Mouse (Mus musculus) intestine, embryonic 15.5 days (tissue): ENCODE data around the gene Maip1. TPM values are rescaled to one million over a fixed set of nuclear protein-coding genes. Genes with fewer than 3 reads are reported as not detected.

Source experiments
- ATAC-seq: fragments of 200-750 bp; cut with Nextera tagmentation; 2 replicates; pipeline ENCODE4 v1.8.0; 2017; ENCODE audit warnings: moderate TSS enrichment, moderate library complexity
- H3K27ac ChIP-seq: fragments of 300-500 bp; sonication (generic); 2 replicates; pipeline ENCODE4 v1.5.1; 2015; ENCODE audit warnings: mild to moderate bottlenecking, inconsistent platforms
- H3K27me3 ChIP-seq: fragments of 300-500 bp; sonication (generic); replicated peaks from 2 replicates; pipeline ENCODE4 v1.6.1; 2015; ENCODE audit warnings: inconsistent platforms
- H3K36me3 ChIP-seq: fragments of 300-500 bp; sonication (generic); 2 replicates; pipeline ENCODE4 v1.6.1; 2015; ENCODE audit warnings: inconsistent platforms
- H3K4me1 ChIP-seq: fragments of 300-500 bp; sonication (generic); replicated peaks from 2 replicates; pipeline ENCODE4 v1.6.1; 2015; ENCODE audit warnings: inconsistent platforms
- H3K4me2 ChIP-seq: fragments of 300-500 bp; sonication (generic); replicated peaks from 2 replicates; pipeline ENCODE4 v1.6.1; 2015; ENCODE audit warnings: mild to moderate bottlenecking, inconsistent platforms
- H3K4me3 ChIP-seq: fragments of 300-500 bp; sonication (generic); replicated peaks from 2 replicates; pipeline ENCODE4 v1.5.1; 2015; ENCODE audit warnings: inconsistent platforms
- H3K9ac ChIP-seq: fragments of 300-500 bp; sonication (generic); 2 replicates; pipeline ENCODE4 v1.6.1; 2015; ENCODE audit warnings: inconsistent platforms
- H3K9me3 ChIP-seq: fragments of 300-500 bp; sonication (generic); 2 replicates; pipeline ENCODE4 v1.6.1; 2016; ENCODE audit warnings: inconsistent platforms
- WGBS: fragments of 180-500 bp; shearing (Covaris S2); methylation state at CpG from one replicate; pipeline ENCODE4 v1.1.7; 2015; 5-methylcytosine and 5-hydroxymethylcytosine counted together
- polyA plus RNA-seq: library from polyadenylated mRNA; unstranded; fragments of >200 nt; fragmentation: Nextera tagmentation; extraction: Ambion mirVana; gene quantifications from 2 replicates; pipeline ENCODE4 v1.2.1, GENCODE M21; 2015

Gene Maip1
- polyA plus RNA-seq: 17.0 and 19.7 TPM in 2 replicates

GRCm38 (mm10) chr1:57406187-57407151 lies at the start of gene Maip1, which contains the start of gene Tyw5:
TSS of gene Maip1 (plus strand) at chr1:57406328.
TSS of gene Tyw5 (minus strand) at chr1:57407101.
- H3K9me3 ChIP-seq: no peaks in the 10 kb centered on the region
- peak within 1 kb of the TSS; percentile 93 for H3K9ac ChIP-seq
- WGBS: under 1% methylated on average over 72 of the region's 72 CpGs
- H3K4me2 ChIP-seq: peak within 1 kb of the TSS; percentile 73
- H3K4me3 ChIP-seq: peak within 1 kb of the TSS; percentile 82
- H3K36me3 ChIP-seq: no peaks in the 10 kb centered on the region
- no peaks in the 10 kb centered on the region for H3K27me3 ChIP-seq
- peak within 1 kb of the TSS; percentile 98 for H3K27ac ChIP-seq
- H3K4me1 ChIP-seq: 0 out of 2 replicates have a peak, but pooled peaks cover 7% of the 10 kb centered on the region
- peak; percentile 95 for ATAC-seq

GRCm38 (mm10) chr1:57358546-57358945 lies 47.6 kb upstream of the Maip1 start:
- no peaks in the 10 kb centered on the region for H3K9me3 ChIP-seq
- 80% methylated on average over 5 of the region's 5 CpGs for WGBS
- no peaks in the 10 kb centered on the region for H3K4me1 ChIP-seq
- H3K27ac ChIP-seq: no peak overlapping the region
- H3K36me3 ChIP-seq: no peaks in the 10 kb centered on the region
- H3K27me3 ChIP-seq: no peaks in the 10 kb centered on the region
- no peak overlapping the region for H3K4me3 ChIP-seq
- no peak overlapping the region for H3K4me2 ChIP-seq
- no peak for ATAC-seq
- H3K9ac ChIP-seq: no peak overlapping the region

- H3K4me2 ChIP-seq: no peak overlapping the region
- WGBS: 84% methylated on average over 3 of the region's 3 CpGs
- H3K36me3 ChIP-seq: no peaks in the 10 kb centered on the region
- no peak overlapping the region for H3K9ac ChIP-seq
- no peaks in the 10 kb centered on the region for H3K9me3 ChIP-seq
- H3K4me1 ChIP-seq: no peaks in the 10 kb centered on the region
- H3K27ac ChIP-seq: no peak overlapping the region
- H3K4me3 ChIP-seq: no peak overlapping the region
- no peak for ATAC-seq
- H3K27me3 ChIP-seq: no peaks in the 10 kb centered on the region
Measured at GRCm38 (mm10) chr1:57367446-57367845, 38.7 kb upstream of the Maip1 start.

- Histone ChIP-seq H3K4me2 (no peak overlapping the region), H3K27me3 (no peaks in the 10 kb centered on the region), H3K27ac (no peak overlapping the region), H3K9ac (no peak overlapping the region), H3K4me1 (no peaks in the 10 kb centered on the region), H3K4me3 (no peak overlapping the region), H3K9me3 (no peaks in the 10 kb centered on the region), H3K36me3 (no peaks in the 10 kb centered on the region)
- WGBS: 78% methylated on average over 4 of the region's 4 CpGs
- ATAC-seq: no peak
Measured at GRCm38 (mm10) chr1:57369111-57369510, 37.0 kb upstream of the Maip1 start.

GRCm38 (mm10) chr1:57370451-57370850 lies 35.7 kb upstream of the Maip1 start:
- no peaks in the 10 kb centered on the region for H3K36me3 ChIP-seq
- H3K4me3 ChIP-seq: no peak overlapping the region
- no peaks in the 10 kb centered on the region for H3K4me1 ChIP-seq
- H3K9ac ChIP-seq: no peak overlapping the region
- no peaks in the 10 kb centered on the region for H3K27me3 ChIP-seq
- H3K4me2 ChIP-seq: no peak overlapping the region
- no peak overlapping the region for H3K27ac ChIP-seq
- no peak for ATAC-seq
- 85% methylated on average over 4 of the region's 4 CpGs for WGBS
- H3K9me3 ChIP-seq: no peaks in the 10 kb centered on the region

GRCm38 (mm10) chr1:57375276-57375675 lies 30.9 kb upstream of the Maip1 start:
- no peak for ATAC-seq
- no peaks in the 10 kb centered on the region for H3K4me1 ChIP-seq
- no peaks in the 10 kb centered on the region for H3K9me3 ChIP-seq
- 98% methylated on average over 2 of the region's 2 CpGs for WGBS
- no peak overlapping the region for H3K4me2 ChIP-seq
- no peak overlapping the region for H3K9ac ChIP-seq
- no peaks in the 10 kb centered on the region for H3K27me3 ChIP-seq
- no peak overlapping the region for H3K27ac ChIP-seq
- no peaks in the 10 kb centered on the region for H3K36me3 ChIP-seq
- no peak overlapping the region for H3K4me3 ChIP-seq

GRCm38 (mm10) chr1:57376806-57377205 lies 29.3 kb upstream of the Maip1 start:
- no peaks in the 10 kb centered on the region for H3K36me3 ChIP-seq
- whole genome bisulfite sequencing: 60% methylated on average over 6 of the region's 6 CpGs
- H3K4me1 ChIP-seq: no peaks in the 10 kb centered on the region
- H3K27ac ChIP-seq: no peak overlapping the region
- no peaks in the 10 kb centered on the region for H3K9me3 ChIP-seq
- ATAC-seq: no peak
- H3K4me3 ChIP-seq: peak overlapping the region; percentile 79; the same call in 1 of the 2 replicates
- H3K27me3 ChIP-seq: no peaks in the 10 kb centered on the region
- no peak overlapping the region for H3K9ac ChIP-seq
- peak overlapping the region; percentile 54 for H3K4me2 ChIP-seq

GRCm38 (mm10) chr1:57377376-57378341 lies 28.5 kb upstream of the Maip1 start, which contains the start of gene 1700066M21Rik:
TSS of gene 1700066M21Rik (plus strand) at chr1:57377620.
- Histone ChIP-seq H3K4me2 (peak within 1 kb of the TSS; percentile 76), H3K9me3 (no peaks in the 10 kb centered on the region), H3K4me1 (no peaks in the 10 kb centered on the region), H3K9ac (peak within 1 kb of the TSS; percentile 70), H3K27ac (peak within 1 kb of the TSS; percentile 61), H3K27me3 (no peaks in the 10 kb centered on the region), H3K4me3 (peak within 1 kb of the TSS; percentile 79), H3K36me3 (no peaks in the 10 kb centered on the region)
- WGBS: under 1% methylated on average over 81 of the region's 81 CpGs
- peak; percentile 98 for ATAC-seq

- Histone ChIP-seq H3K27ac (no peak overlapping the region), H3K36me3 (no peaks in the 10 kb centered on the region), H3K27me3 (no peaks in the 10 kb centered on the region), H3K4me3 (no peak overlapping the region), H3K4me2 (no peak overlapping the region), H3K9ac (no peak overlapping the region), H3K9me3 (no peaks in the 10 kb centered on the region), H3K4me1 (no peaks in the 10 kb centered on the region)
- ATAC-seq: no peak
Measured at GRCm38 (mm10) chr1:57386519-57386918, 19.6 kb upstream of the Maip1 start.

GRCm38 (mm10) chr1:57387876-57388275 lies 18.3 kb upstream of the Maip1 start:
- Histone ChIP-seq H3K27me3 (no peaks in the 10 kb centered on the region), H3K27ac (no peak overlapping the region), H3K36me3 (peaks cover 1% of the 10 kb centered on the region; the same call in 1 of the 2 replicates), H3K9ac (no peak overlapping the region), H3K4me3 (no peak overlapping the region), H3K9me3 (no peaks in the 10 kb centered on the region), H3K4me2 (no peak overlapping the region), H3K4me1 (no peaks in the 10 kb centered on the region)
- WGBS: 75% methylated on average over 2 of the region's 2 CpGs
- ATAC-seq: no peak

GRCm38 (mm10) chr1:57388402-57389155 lies 17.5 kb upstream of the Maip1 start:
- H3K9me3 ChIP-seq: no peaks in the 10 kb centered on the region
- H3K4me3 ChIP-seq: no peak overlapping the region
- no peak overlapping the region for H3K27ac ChIP-seq
- H3K9ac ChIP-seq: no peak overlapping the region
- H3K4me2 ChIP-seq: no peak overlapping the region
- H3K36me3 ChIP-seq: peaks cover 5% of the 10 kb centered on the region; the same call in 1 of the 2 replicates
- no peaks in the 10 kb centered on the region for H3K27me3 ChIP-seq
- no peak for ATAC-seq
- WGBS: 92% methylated on average over 8 of the region's 8 CpGs
- no peaks in the 10 kb centered on the region for H3K4me1 ChIP-seq
